Mouse (Mus musculus) intestine, embryonic 14.5 days (tissue): Measurements from ENCODE around the gene Efcab9. TPM values are rescaled to one million over a fixed set of nuclear protein-coding genes. Genes with fewer than 3 reads are reported as not detected.

Experiments
- ATAC-seq: fragments of 200-750 bp; cut with Nextera tagmentation; replicated peaks from 2 replicates; pipeline ENCODE4 v1.8.0; 2017; ENCODE audit warnings: low read depth, moderate number of reproducible peaks, moderate TSS enrichment, moderate library complexity; ENCODE audit not compliant: low FRiP score, low TSS enrichment
- DNase-seq: peaks from one replicate; pipeline ENCODE4 v3.0.0-alpha.2; 2018; ENCODE audit warnings: low spot score
- H3K27ac ChIP-seq: fragments of 300-500 bp; sonication (generic); 2 replicates; pipeline ENCODE4 v1.5.1; 2014; ENCODE audit warnings: low read depth, mild to moderate bottlenecking, control low read depth
- H3K27me3 ChIP-seq: fragments of 300-500 bp; sonication (generic); replicated peaks from 2 replicates; pipeline ENCODE4 v1.6.1; 2014; ENCODE audit warnings: low read length, control low read depth; ENCODE audit not compliant: control insufficient read depth, insufficient read depth
- H3K36me3 ChIP-seq: fragments of 300-500 bp; sonication (generic); 2 replicates; pipeline ENCODE4 v1.6.1; 2014; ENCODE audit warnings: low read length, control low read depth; ENCODE audit not compliant: control insufficient read depth, insufficient read depth
- H3K4me1 ChIP-seq: fragments of 300-500 bp; sonication (generic); replicated peaks from 2 replicates; pipeline ENCODE4 v1.6.1; 2014; ENCODE audit warnings: low read length, control low read depth, mixed read lengths; ENCODE audit not compliant: control insufficient read depth, insufficient read depth
- H3K4me2 ChIP-seq: fragments of 300-500 bp; sonication (generic); 2 replicates; pipeline ENCODE4 v1.6.1; 2014; ENCODE audit warnings: low read length
- H3K4me3 ChIP-seq: fragments of 300-500 bp; sonication (generic); 2 replicates; pipeline ENCODE4 v1.5.1; 2014; ENCODE audit warnings: low read depth, low read length, control low read depth, mixed read lengths
- H3K9ac ChIP-seq: fragments of 300-500 bp; sonication (generic); 2 replicates; pipeline ENCODE4 v1.6.1; 2014; ENCODE audit warnings: mild to moderate bottlenecking, low read length
- H3K9me3 ChIP-seq: fragments of 300-500 bp; sonication (generic); 2 replicates; pipeline ENCODE4 v1.6.1; 2016; ENCODE audit warnings: low read length, control low read depth; ENCODE audit not compliant: control insufficient read depth
- WGBS: fragments of 180-500 bp; shearing (Covaris S2); extraction: QIAGEN DNeasy Blood & Tissue Kit; methylation state at CpG from one replicate; pipeline ENCODE4 v1.1.7; 2014; 5-methylcytosine and 5-hydroxymethylcytosine counted together
- polyA plus RNA-seq: library from polyadenylated mRNA; unstranded; fragments of >200 nt; fragmentation: Nextera tagmentation; extraction: Ambion mirVana; gene quantifications from 2 replicates; pipeline ENCODE4 v1.2.1, GENCODE M21; 2014

Efcab9 gene
- polyA plus RNA-seq, 1 experiment from 2014 or later: 0.30 TPM

GRCm38 (mm10) chr11:32536954-32537353 is 5.1 kb upstream of the Efcab9 start:
- H3K27ac ChIP-seq: no peak overlapping the region
- no peaks in the 10 kb centered on the region for H3K9me3 ChIP-seq
- no peak for ATAC-seq
- H3K4me2 ChIP-seq: no peak overlapping the region
- H3K36me3 ChIP-seq: no peaks in the 10 kb centered on the region
- H3K4me3 ChIP-seq: no peak overlapping the region
- no peak overlapping the region for H3K9ac ChIP-seq
- H3K27me3 ChIP-seq: no peaks in the 10 kb centered on the region
- peaks cover 17% of the 10 kb centered on the region for H3K4me1 ChIP-seq
- no peak for DNase-seq
- WGBS: 55% methylated on average over 7 of the region's 7 CpGs

GRCm38 (mm10) chr11:32535646-32536045 is 3.8 kb upstream of the Efcab9 start:
- no peak for DNase-seq

GRCm38 (mm10) chr11:32534453-32535075 is 2.7 kb upstream of the Efcab9 start:
- H3K27me3 ChIP-seq: no peaks in the 10 kb centered on the region
- no peak overlapping the region for H3K9ac ChIP-seq
- DNase-seq (no peak), ATAC-seq (no peak)
- H3K4me1 ChIP-seq: peaks cover 13% of the 10 kb centered on the region
- no peaks in the 10 kb centered on the region for H3K9me3 ChIP-seq
- 74% methylated on average over 7 of the region's 7 CpGs for WGBS
- H3K4me2 ChIP-seq: peak overlapping the region; percentile 95
- no peak overlapping the region for H3K4me3 ChIP-seq
- H3K27ac ChIP-seq: no peak overlapping the region
- H3K36me3 ChIP-seq: no peaks in the 10 kb centered on the region

More at GRCm38 (mm10) chr11:32535646-32536045, 3.8 kb upstream of the Efcab9 start:
- WGBS: 95% methylated on average over 4 of the region's 4 CpGs
- ATAC-seq: no peak
- Histone ChIP-seq H3K4me2 (no peak overlapping the region), H3K36me3 (no peaks in the 10 kb centered on the region), H3K27ac (no peak overlapping the region), H3K9me3 (no peaks in the 10 kb centered on the region), H3K4me1 (peaks cover 17% of the 10 kb centered on the region), H3K27me3 (no peaks in the 10 kb centered on the region), H3K9ac (no peak overlapping the region), H3K4me3 (no peak overlapping the region)

- WGBS: 2% methylated on average over 24 of the region's 24 CpGs
- peaks cover 10% of the 10 kb centered on the region for H3K4me1 ChIP-seq
- ATAC-seq: peak; percentile 28
Observed at GRCm38 (mm10) chr11:32533482-32534261, 1.8 kb upstream of the Efcab9 start.

GRCm38 (mm10) chr11:32532765-32533481 is 1.0 kb upstream of the Efcab9 start, which contains the start of gene Stk10:
Stk10 (plus strand) TSS chr11:32533305.
- Histone ChIP-seq H3K27me3 (no peaks in the 10 kb centered on the region), H3K9ac (peak within 1 kb of the TSS; percentile 53), H3K36me3 (no peaks in the 10 kb centered on the region), H3K9me3 (no peaks in the 10 kb centered on the region), H3K4me1 (peaks cover 10% of the 10 kb centered on the region), H3K4me2 (peak within 1 kb of the TSS; percentile 95), H3K27ac (no peak within 1 kb of the TSS), H3K4me3 (peak within 1 kb of the TSS; percentile 61)
- ATAC-seq (peak; percentile 94), DNase-seq (peak; percentile 86)
- under 1% methylated on average over 69 of the region's 82 CpGs for WGBS

More at GRCm38 (mm10) chr11:32533482-32534261, 1.8 kb upstream of the Efcab9 start:
- Histone ChIP-seq H3K9ac (peak overlapping the region; percentile 53), H3K27me3 (no peaks in the 10 kb centered on the region), H3K9me3 (no peaks in the 10 kb centered on the region), H3K4me3 (peak overlapping the region; percentile 61), H3K36me3 (no peaks in the 10 kb centered on the region), H3K4me2 (peak overlapping the region; percentile 95), H3K27ac (no peak overlapping the region)
- DNase-seq: peak; percentile 67

GRCm38 (mm10) chr11:32530151-32530550 is 1.7 kb downstream of the Efcab9 start:
- no peak for ATAC-seq

GRCm38 (mm10) chr11:32527006-32527405 is 4.9 kb downstream of the Efcab9 start:
- ATAC-seq (no peak), DNase-seq (no peak)
- H3K4me2 ChIP-seq: no peak overlapping the region
- H3K27me3 ChIP-seq: no peaks in the 10 kb centered on the region
- WGBS: 75% methylated on average over 4 of the region's 4 CpGs
- H3K27ac ChIP-seq: no peak overlapping the region
- H3K4me1 ChIP-seq: no peaks in the 10 kb centered on the region
- no peaks in the 10 kb centered on the region for H3K9me3 ChIP-seq
- no peak overlapping the region for H3K9ac ChIP-seq
- no peak overlapping the region for H3K4me3 ChIP-seq
- H3K36me3 ChIP-seq: 0 out of 2 replicates have a peak, but pooled peaks cover 4% of the 10 kb centered on the region

More at GRCm38 (mm10) chr11:32530151-32530550, 1.7 kb downstream of the Efcab9 start:
- no peaks in the 10 kb centered on the region for H3K9me3 ChIP-seq
- no peaks in the 10 kb centered on the region for H3K27me3 ChIP-seq
- H3K27ac ChIP-seq: no peak overlapping the region
- no peaks in the 10 kb centered on the region for H3K36me3 ChIP-seq
- no peak overlapping the region for H3K4me2 ChIP-seq
- WGBS: 87% methylated on average over 1 of the region's 1 CpGs
- H3K4me1 ChIP-seq: peaks cover 10% of the 10 kb centered on the region; the same call in 1 of the 2 replicates
- no peak overlapping the region for H3K9ac ChIP-seq
- no peak overlapping the region for H3K4me3 ChIP-seq
- no peak for DNase-seq

GRCm38 (mm10) chr11:32524122-32524920 is 7.6 kb downstream of the Efcab9 start:
- ATAC-seq (no peak), DNase-seq (no peak)
- Histone ChIP-seq H3K9me3 (no peaks in the 10 kb centered on the region), H3K27ac (no peak overlapping the region), H3K4me2 (no peak overlapping the region), H3K36me3 (peaks cover 9% of the 10 kb centered on the region; the same call in 1 of the 2 replicates), H3K9ac (no peak overlapping the region), H3K4me1 (no peaks in the 10 kb centered on the region), H3K4me3 (no peak overlapping the region), H3K27me3 (no peaks in the 10 kb centered on the region)
- WGBS: 87% methylated on average over 11 of the region's 11 CpGs
